In the genomic region with DNA sequence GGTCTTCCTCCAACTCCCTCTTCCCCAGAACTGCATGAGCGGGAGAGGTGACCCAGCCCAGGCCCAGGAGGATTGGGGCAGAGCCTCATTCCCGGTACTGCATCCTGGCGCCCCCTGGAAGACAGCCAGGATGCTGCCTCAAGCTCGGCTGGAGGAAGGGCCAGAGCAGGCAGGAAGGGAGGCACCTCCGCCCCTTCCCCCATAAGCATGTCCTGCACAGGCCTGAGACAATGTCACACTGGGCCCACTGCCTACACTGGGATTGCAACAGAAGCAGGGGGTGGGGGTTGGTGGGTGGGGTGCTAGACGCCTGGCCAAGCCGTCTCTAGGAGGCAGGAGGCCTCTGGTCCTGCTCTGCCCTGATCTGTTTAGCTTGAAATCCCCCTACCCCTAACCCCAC, we compare ENCODE assay signal across 8 mouse cellular contexts. TPM values are rescaled to one million over a fixed set of nuclear protein-coding genes. Genes with fewer than 3 reads are reported as not detected.
DNase-seq lines count a peak whose midpoint lies in the region; ATAC-seq lines count a peak whose summit lies in the region.

No protein-coding gene starts in this region.

- H3K9me3 ChIP-seq in hindbrain, embryonic 10.5 days: no peaks in the 10 kb centered on the region
- no peaks in the 10 kb centered on the region for H3K9me3 ChIP-seq in hindbrain, embryonic 11.5 days (ENCODE audit: control insufficient read depth, low read length)
- H3K9me3 ChIP-seq in hindbrain, embryonic 16.5 days (ENCODE audit: control insufficient read depth, low read length): no peaks in the 10 kb centered on the region

- no peak overlapping the region for H3K9ac ChIP-seq in hindbrain, embryonic 11.5 days (ENCODE audit: low read depth, low read length)
- H3K9ac ChIP-seq in hindbrain, embryonic 16.5 days (ENCODE audit: low read depth, low read length): no peak overlapping the region

- peaks cover 1% of the 10 kb centered on the region; the same call in 1 of the 2 replicates for H3K27me3 ChIP-seq in hindbrain, embryonic 10.5 days (ENCODE audit: insufficient read depth, poor library complexity, severe bottlenecking)
- no peaks in the 10 kb centered on the region for H3K27me3 ChIP-seq in hindbrain, embryonic 11.5 days (ENCODE audit: control insufficient read depth, insufficient read depth, low read length)
- no peaks in the 10 kb centered on the region for H3K27me3 ChIP-seq in hindbrain, embryonic 16.5 days (replicated peaks; ENCODE audit: control insufficient read depth, insufficient read depth, low read length)

- no peak for DNase-seq in hindbrain, embryonic 10.5 days (ENCODE audit: low spot score)
- no peak for DNase-seq in hindbrain, embryonic 11.5 days (ENCODE audit: low spot score)
- peak; percentile 64 to 78 for DNase-seq in gastrocnemius, adult 8-10 months (ENCODE audit: low spot score in 2 of 2)
- DNase-seq in lung, adult 18-20 months: peak; percentile 85 to 91
- no peak for DNase-seq in thymus, postnatal 14 days
- DNase-seq in frontal cortex, postnatal 10 days (ENCODE audit: low spot score in 2 of 2): no peak

- no peak for ATAC-seq in hindbrain, embryonic 11.5 days (ENCODE audit: low FRiP score)
- ATAC-seq in hindbrain, embryonic 16.5 days: peak; percentile 85
- ATAC-seq in CD4-positive, CD25-positive, alpha-beta regulatory T cell, adult 4 months: no peak

- H3K4me1 ChIP-seq in hindbrain, embryonic 10.5 days (replicated peaks): peaks cover 61% of the 10 kb centered on the region
- H3K4me1 ChIP-seq in hindbrain, embryonic 11.5 days (replicated peaks; ENCODE audit: control insufficient read depth, insufficient read depth, low read length): peaks cover 3% of the 10 kb centered on the region
- peaks cover 8% of the 10 kb centered on the region for H3K4me1 ChIP-seq in hindbrain, embryonic 16.5 days (ENCODE audit: control insufficient read depth, insufficient read depth, low read depth, low read length)

- no peak overlapping the region for H3K4me3 ChIP-seq in hindbrain, embryonic 10.5 days
- H3K4me3 ChIP-seq in hindbrain, embryonic 11.5 days (ENCODE audit: low read depth, low read length): no peak overlapping the region
- H3K4me3 ChIP-seq in hindbrain, embryonic 16.5 days (ENCODE audit: low read length): no peak overlapping the region

- no peak overlapping the region for H3K4me2 ChIP-seq in hindbrain, embryonic 11.5 days (replicated peaks; ENCODE audit: low read depth, low read length)
- no peak overlapping the region for H3K4me2 ChIP-seq in hindbrain, embryonic 16.5 days (ENCODE audit: low read length)

- 25% methylated on average over 7 of the region's 7 CpGs for WGBS in hindbrain, embryonic 10.5 days
- 28% methylated on average over 7 of the region's 7 CpGs for WGBS in hindbrain, embryonic 11.5 days
- 24% methylated on average over 7 of the region's 7 CpGs for WGBS in hindbrain, embryonic 16.5 days

- no peaks in the 10 kb centered on the region for H3K36me3 ChIP-seq in hindbrain, embryonic 10.5 days
- no peaks in the 10 kb centered on the region for H3K36me3 ChIP-seq in hindbrain, embryonic 11.5 days (ENCODE audit: control insufficient read depth, insufficient read depth, low read length)
- no peaks in the 10 kb centered on the region for H3K36me3 ChIP-seq in hindbrain, embryonic 16.5 days (ENCODE audit: control insufficient read depth, insufficient read depth, low read length)

- peak overlapping the region; percentile 68 for H3K27ac ChIP-seq in hindbrain, embryonic 10.5 days
- no peak overlapping the region for H3K27ac ChIP-seq in hindbrain, embryonic 11.5 days (ENCODE audit: low read depth, low read length)
- peak overlapping the region; percentile 51 for H3K27ac ChIP-seq in hindbrain, embryonic 16.5 days (ENCODE audit: low read depth, low read length)

RNA-seq across cellular contexts. Expression of a gene that starts 12.7 kb away (rescaled TPM):
- 71.6 and 79.0 TPM in 2 replicates for polyA plus RNA-seq in hindbrain, embryonic 10.5 days (2016; fragmentation: Nextera tagmentation; extraction: Ambion mirVana)
- polyA plus RNA-seq in hindbrain, embryonic 11.5 days (2014; fragmentation: Nextera tagmentation; extraction: Ambion mirVana): 34.6 and 34.7 TPM in 2 replicates
- 1 to 10 TPM; 2.3 to 3.6 (median 2.7) TPM for total RNA-seq in gastrocnemius, adult 8-10 months (2022)
- 19.7 and 20.1 TPM in 2 replicates for polyA plus RNA-seq in hindbrain, embryonic 16.5 days (2015; fragmentation: Nextera tagmentation; extraction: Ambion mirVana)
- polyA plus RNA-seq in CD4-positive, CD25-positive, alpha-beta regulatory T cell, adult 4 months (2017; shearing (Covaris generic)): 100 to 1,000 TPM in 1 of 2 experiments, 10 to 100 TPM in 1; 61.3 to 136 TPM

RNA-seq across cellular contexts. Expression of a gene that starts 16.9 kb away (rescaled TPM):
- 4.3 and 4.5 TPM in 2 replicates for polyA plus RNA-seq in hindbrain, embryonic 10.5 days (2016; fragmentation: Nextera tagmentation; extraction: Ambion mirVana)
- polyA plus RNA-seq in hindbrain, embryonic 11.5 days (2014; fragmentation: Nextera tagmentation; extraction: Ambion mirVana): 1.8 and 2.4 TPM in 2 replicates
- total RNA-seq in gastrocnemius, adult 8-10 months (2022): 1 to 10 TPM; 3.4 to 6.0 (median 4.4) TPM
- polyA plus RNA-seq in hindbrain, embryonic 16.5 days (2015; fragmentation: Nextera tagmentation; extraction: Ambion mirVana): 2.5 and 2.8 TPM in 2 replicates
- polyA plus RNA-seq in CD4-positive, CD25-positive, alpha-beta regulatory T cell, adult 4 months (2017; shearing (Covaris generic)): not detected

RNA-seq across cellular contexts. Expression of a gene that starts 56.5 kb away (rescaled TPM):
- 19.2 and 19.4 TPM in 2 replicates for polyA plus RNA-seq in hindbrain, embryonic 10.5 days (2016; fragmentation: Nextera tagmentation; extraction: Ambion mirVana)
- polyA plus RNA-seq in hindbrain, embryonic 11.5 days (2014; fragmentation: Nextera tagmentation; extraction: Ambion mirVana): 7.8 and 9.1 TPM in 2 replicates
- total RNA-seq in gastrocnemius, adult 8-10 months (2022): 1 to 10 TPM; 4.1 to 7.3 (median 6.2) TPM
- polyA plus RNA-seq in hindbrain, embryonic 16.5 days (2015; fragmentation: Nextera tagmentation; extraction: Ambion mirVana): 15.9 and 17.5 TPM in 2 replicates
- not detected for polyA plus RNA-seq in CD4-positive, CD25-positive, alpha-beta regulatory T cell, adult 4 months (2017; shearing (Covaris generic))

Comparison
In these comparisons a context has a peak if more than half of its experiments do, and no peak if none do; other contexts are left out.
1. DNase-seq: peak in gastrocnemius, adult 8-10 months (2 of 2) and lung, adult 18-20 months (2 of 2); none in hindbrain, embryonic 10.5 days (single experiment), hindbrain, embryonic 11.5 days (single experiment), thymus, postnatal 14 days (single experiment) and frontal cortex, postnatal 10 days (0 of 2).